Mouse (Mus musculus): Measurements from ENCODE around the gene Grap. TPM values are rescaled to one million over a fixed set of nuclear protein-coding genes. Genes with fewer than 3 reads are reported as not detected.

Grap gene
- polyA plus RNA-seq, 1 experiment from 2014 or later: 72.1 TPM

GRCm38 (mm10) chr11:61720636-61721035 is 67.6 kb downstream of the Grap start, which contains the start of gene Slc5a10:
Gene Slc5a10, minus strand, starts transcription at chr11:61720826.
- H3K9me3 ChIP-seq (ENCODE audit: low read length): no peaks in the 10 kb centered on the region
- no peak within 1 kb of the TSS for H3K9ac ChIP-seq (replicated peaks; ENCODE audit: low read depth)
- no peaks in the 10 kb centered on the region for H3K4me1 ChIP-seq (ENCODE audit: insufficient read depth, low read depth, low read length)
- no peak within 1 kb of the TSS for H3K4me3 ChIP-seq (ENCODE audit: low read depth, low read length)
- ATAC-seq: no peak
- no peak within 1 kb of the TSS for H3K4me2 ChIP-seq (replicated peaks; ENCODE audit: low read depth, low read length)
- H3K36me3 ChIP-seq (ENCODE audit: insufficient read depth, low read length): no peaks in the 10 kb centered on the region
- H3K27me3 ChIP-seq (replicated peaks; ENCODE audit: insufficient read depth, low read length): no peaks in the 10 kb centered on the region
- no peak within 1 kb of the TSS for H3K27ac ChIP-seq (ENCODE audit: low read length)
- TF ChIP-seq EP300 (IDR thresholded peaks at IDR 0.05): no peak
- 58% methylated on average over 3 of the region's 3 CpGs for WGBS
- DNase-seq (ENCODE audit: low spot score): no peak

- Histone ChIP-seq H3K9ac (replicated peaks; ENCODE audit: low read depth) (no peak overlapping the region), H3K4me3 (ENCODE audit: low read depth, low read length) (no peak overlapping the region), H3K27ac (ENCODE audit: low read length) (no peak overlapping the region), H3K4me1 (ENCODE audit: insufficient read depth, low read depth, low read length) (no peaks in the 10 kb centered on the region), H3K9me3 (ENCODE audit: low read length) (no peaks in the 10 kb centered on the region), H3K36me3 (ENCODE audit: insufficient read depth, low read length) (no peaks in the 10 kb centered on the region), H3K4me2 (replicated peaks; ENCODE audit: low read depth, low read length) (no peak overlapping the region), H3K27me3 (replicated peaks; ENCODE audit: insufficient read depth, low read length) (no peaks in the 10 kb centered on the region)
- no peak for ATAC-seq
- no peak for DNase-seq (ENCODE audit: low spot score)
- TF ChIP-seq EP300 (IDR thresholded peaks at IDR 0.05) (no peak), CTCF (IDR thresholded peaks at IDR 0.05) (no peak)
- 68% methylated on average over 5 of the region's 5 CpGs for WGBS
Measured at GRCm38 (mm10) chr11:61722077-61722476, 69.0 kb downstream of the Grap start.

Other genes starting within 250 kb of the Grap start
- gene Rnf112, start 199.1 kb upstream of the Grap start, polyA plus RNA-seq (2015; fragmentation: Nextera tagmentation; extraction: Ambion mirVana): 0.24 and 0.32 TPM in 2 replicates
- 2,152 and 2,309 TPM in 2 replicates for gene Mfap4, start 167.8 kb upstream of the Grap start, polyA plus RNA-seq (2015; fragmentation: Nextera tagmentation; extraction: Ambion mirVana)
- 36.2 and 39.5 TPM in 2 replicates for gene Mapk7, start 158.9 kb upstream of the Grap start, polyA plus RNA-seq (2015; fragmentation: Nextera tagmentation; extraction: Ambion mirVana)
- gene B9d1, start 148.1 kb upstream of the Grap start, polyA plus RNA-seq (2015; fragmentation: Nextera tagmentation; extraction: Ambion mirVana): 16.8 and 17.1 TPM in 2 replicates
- gene Epn2, start 73.6 kb upstream of the Grap start, polyA plus RNA-seq (2015; fragmentation: Nextera tagmentation; extraction: Ambion mirVana): 41.0 and 47.7 TPM in 2 replicates
- gene Fam83g, start 30.8 kb downstream of the Grap start, polyA plus RNA-seq (2015; fragmentation: Nextera tagmentation; extraction: Ambion mirVana): 1.7 and 1.9 TPM in 2 replicates
- 0.06 TPM in 1 of 2 replicates, not detected in the other for gene Slc5a10, start 67.6 kb downstream of the Grap start, polyA plus RNA-seq (2015; fragmentation: Nextera tagmentation; extraction: Ambion mirVana)
- gene Prpsap2, start 108.8 kb downstream of the Grap start, polyA plus RNA-seq (2015; fragmentation: Nextera tagmentation; extraction: Ambion mirVana): 16.0 and 16.4 TPM in 2 replicates
- 10.9 and 11.6 TPM in 2 replicates for gene Ulk2, start 201.8 kb downstream of the Grap start, polyA plus RNA-seq (2015; fragmentation: Nextera tagmentation; extraction: Ambion mirVana)